Mouse (Mus musculus) hindbrain, embryonic 13.5 days (tissue): ENCODE data around the gene Pitpnb. TPM values are rescaled to one million over a fixed set of nuclear protein-coding genes. Genes with fewer than 3 reads are reported as not detected.
A peak's percentile ranks its signal among the peaks of the same experiment; 100 is the strongest.

ENCODE experiments used
- ATAC-seq: fragments of 200-750 bp; cut with Nextera tagmentation; 2 replicates; pipeline ENCODE4 v1.8.0; 2017; ENCODE audit warnings: moderate TSS enrichment; ENCODE audit not compliant: low FRiP score
- H3K27ac ChIP-seq: fragments of 300-500 bp; sonication (generic); 2 replicates; pipeline ENCODE4 v1.5.1; 2015; ENCODE audit warnings: inconsistent platforms, mild to moderate bottlenecking, moderate library complexity
- H3K27me3 ChIP-seq: fragments of 300-500 bp; sonication (generic); 2 replicates; pipeline ENCODE4 v1.6.1; 2015; ENCODE audit warnings: mild to moderate bottlenecking, inconsistent platforms
- H3K36me3 ChIP-seq: fragments of 300-500 bp; sonication (generic); 2 replicates; pipeline ENCODE4 v1.6.1; 2015; ENCODE audit warnings: mild to moderate bottlenecking, inconsistent platforms
- H3K4me1 ChIP-seq: fragments of 300-500 bp; sonication (generic); replicated peaks from 2 replicates; pipeline ENCODE4 v1.6.1; 2015; ENCODE audit warnings: inconsistent platforms
- H3K4me2 ChIP-seq: fragments of 300-500 bp; sonication (generic); 2 replicates; pipeline ENCODE4 v1.6.1; 2015; ENCODE audit warnings: inconsistent platforms, mild to moderate bottlenecking, moderate library complexity
- H3K4me3 ChIP-seq: fragments of 300-500 bp; sonication (generic); 2 replicates; pipeline ENCODE4 v1.5.1; 2015; ENCODE audit warnings: mild to moderate bottlenecking, inconsistent platforms
- H3K9ac ChIP-seq: fragments of 300-500 bp; sonication (generic); 2 replicates; pipeline ENCODE4 v1.6.1; 2015; ENCODE audit warnings: mild to moderate bottlenecking, inconsistent platforms
- H3K9me3 ChIP-seq: fragments of 300-500 bp; sonication (generic); 2 replicates; pipeline ENCODE4 v1.6.1; 2016; ENCODE audit warnings: inconsistent platforms
- whole genome bisulfite sequencing: fragments of 180-500 bp; shearing (Covaris S2); methylation state at CpG from one replicate; pipeline ENCODE4 v1.1.7; 2015; 5-methylcytosine and 5-hydroxymethylcytosine counted together
- polyA plus RNA-seq: library from polyadenylated mRNA; unstranded; fragments of >200 nt; fragmentation: Nextera tagmentation; extraction: Ambion mirVana; gene quantifications from 2 replicates; pipeline ENCODE4 v1.2.1, GENCODE M21; 2015

Gene Pitpnb
- polyA plus RNA-seq, 1 experiment from 2014 or later = 96.8 TPM

GRCm38 (mm10) chr5:111313833-111314232 lies 16.7 kb upstream of the Pitpnb start:
- Histone ChIP-seq H3K4me1 (no peaks in the 10 kb centered on the region), H3K4me3 (no peak overlapping the region), H3K27ac (no peak overlapping the region), H3K4me2 (no peak overlapping the region), H3K9me3 (no peaks in the 10 kb centered on the region), H3K9ac (no peak overlapping the region), H3K27me3 (no peaks in the 10 kb centered on the region), H3K36me3 (no peaks in the 10 kb centered on the region)
- ATAC-seq = no peak
- 87% methylated on average over 9 of the region's 9 CpGs for WGBS

GRCm38 (mm10) chr5:111315061-111315460 lies 15.5 kb upstream of the Pitpnb start:
- Histone ChIP-seq H3K36me3 (no peaks in the 10 kb centered on the region), H3K4me3 (no peak overlapping the region), H3K27ac (no peak overlapping the region), H3K4me2 (no peak overlapping the region), H3K9ac (no peak overlapping the region), H3K9me3 (no peaks in the 10 kb centered on the region), H3K27me3 (no peaks in the 10 kb centered on the region), H3K4me1 (no peaks in the 10 kb centered on the region)
- no peak for ATAC-seq
- WGBS = 91% methylated on average over 6 of the region's 6 CpGs

GRCm38 (mm10) chr5:111317526-111317925 lies 13.0 kb upstream of the Pitpnb start:
- Histone ChIP-seq H3K27ac (no peak overlapping the region), H3K9ac (no peak overlapping the region), H3K4me2 (no peak overlapping the region), H3K4me3 (no peak overlapping the region), H3K4me1 (no peaks in the 10 kb centered on the region), H3K27me3 (no peaks in the 10 kb centered on the region), H3K36me3 (no peaks in the 10 kb centered on the region), H3K9me3 (no peaks in the 10 kb centered on the region)
- WGBS = 87% methylated on average over 3 of the region's 3 CpGs
- ATAC-seq = no peak

DNA sequence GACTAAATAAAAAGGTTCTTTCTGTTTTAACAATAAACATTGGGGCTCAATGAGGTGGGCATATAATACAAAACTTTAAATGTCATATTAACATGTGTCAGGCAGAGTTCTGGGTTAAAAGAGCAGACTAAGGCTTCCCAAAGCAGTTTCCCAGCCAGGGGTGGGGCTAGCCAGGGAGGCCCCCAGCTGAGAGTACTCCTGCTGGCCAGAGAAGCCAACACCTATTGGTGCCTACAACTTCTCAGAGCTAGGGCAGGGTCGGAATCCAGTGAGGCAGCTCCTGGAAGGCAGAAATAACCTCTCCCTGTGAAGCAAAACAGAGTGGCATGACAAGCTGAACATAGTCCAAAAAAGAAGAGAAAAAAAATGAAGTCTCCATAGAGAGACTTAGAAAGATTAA lies 11.6 kb upstream of the Pitpnb start:
- H3K4me2 ChIP-seq = no peak overlapping the region
- H3K27me3 ChIP-seq = no peaks in the 10 kb centered on the region
- H3K4me3 ChIP-seq = no peak overlapping the region
- ATAC-seq = no peak
- no peaks in the 10 kb centered on the region for H3K9me3 ChIP-seq
- WGBS = 85% methylated on average over 1 of the region's 1 CpGs
- H3K36me3 ChIP-seq = no peaks in the 10 kb centered on the region
- H3K4me1 ChIP-seq = no peaks in the 10 kb centered on the region
- no peak overlapping the region for H3K9ac ChIP-seq
- H3K27ac ChIP-seq = no peak overlapping the region

DNA sequence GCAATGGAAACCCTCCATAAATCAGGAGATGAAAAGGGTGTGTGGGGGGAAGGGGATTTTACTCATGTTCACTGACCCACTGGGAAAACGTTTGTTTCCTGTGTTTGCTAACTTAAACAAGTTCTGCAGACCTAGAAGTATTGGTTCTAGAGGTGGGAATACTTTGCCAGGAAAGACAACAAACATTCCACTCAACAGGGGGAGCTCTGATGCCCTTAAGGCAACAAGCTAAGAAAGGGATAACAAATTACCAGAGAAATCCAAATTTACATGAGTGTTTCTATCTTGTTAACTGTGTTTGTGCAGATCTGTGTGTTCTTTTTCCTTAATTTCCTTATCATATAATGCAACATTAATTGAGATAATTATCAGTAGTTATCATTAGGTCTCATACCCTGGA lies 4.8 kb upstream of the Pitpnb start:
- no peak overlapping the region for H3K4me3 ChIP-seq
- H3K27me3 ChIP-seq = no peaks in the 10 kb centered on the region
- no peak overlapping the region for H3K27ac ChIP-seq
- H3K36me3 ChIP-seq = no peaks in the 10 kb centered on the region
- H3K4me2 ChIP-seq = no peak overlapping the region
- no peak for ATAC-seq
- H3K9ac ChIP-seq = no peak overlapping the region
- WGBS = 24% methylated on average over 1 of the region's 1 CpGs
- peaks cover 6% of the 10 kb centered on the region for H3K4me1 ChIP-seq
- H3K9me3 ChIP-seq = no peaks in the 10 kb centered on the region

DNA sequence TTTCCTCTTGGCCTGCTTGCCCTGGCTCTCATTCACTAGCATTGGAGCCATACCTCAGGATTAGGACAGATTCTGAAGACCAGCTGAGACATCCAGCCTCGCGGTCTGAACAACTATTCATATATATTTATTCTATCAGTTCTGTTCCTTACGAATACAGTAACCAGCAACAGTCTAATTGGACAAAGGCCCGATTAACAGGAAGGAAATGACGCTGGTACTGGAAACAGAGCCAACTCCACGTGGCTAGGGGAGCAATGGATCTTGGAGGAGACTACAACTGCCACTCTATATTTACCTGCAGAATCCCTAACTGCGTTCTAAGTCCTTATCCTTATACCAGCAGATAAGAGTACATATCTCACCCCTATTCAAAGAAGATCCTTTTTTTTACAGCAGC lies 3.1 kb upstream of the Pitpnb start:
- H3K9ac ChIP-seq = no peak overlapping the region
- no peak overlapping the region for H3K4me3 ChIP-seq
- ATAC-seq = no peak
- H3K4me1 ChIP-seq = peaks cover 19% of the 10 kb centered on the region
- H3K27me3 ChIP-seq = no peaks in the 10 kb centered on the region
- no peak overlapping the region for H3K4me2 ChIP-seq
- 87% methylated on average over 7 of the region's 7 CpGs for WGBS
- no peaks in the 10 kb centered on the region for H3K9me3 ChIP-seq
- H3K36me3 ChIP-seq = no peaks in the 10 kb centered on the region
- H3K27ac ChIP-seq = no peak overlapping the region

DNA sequence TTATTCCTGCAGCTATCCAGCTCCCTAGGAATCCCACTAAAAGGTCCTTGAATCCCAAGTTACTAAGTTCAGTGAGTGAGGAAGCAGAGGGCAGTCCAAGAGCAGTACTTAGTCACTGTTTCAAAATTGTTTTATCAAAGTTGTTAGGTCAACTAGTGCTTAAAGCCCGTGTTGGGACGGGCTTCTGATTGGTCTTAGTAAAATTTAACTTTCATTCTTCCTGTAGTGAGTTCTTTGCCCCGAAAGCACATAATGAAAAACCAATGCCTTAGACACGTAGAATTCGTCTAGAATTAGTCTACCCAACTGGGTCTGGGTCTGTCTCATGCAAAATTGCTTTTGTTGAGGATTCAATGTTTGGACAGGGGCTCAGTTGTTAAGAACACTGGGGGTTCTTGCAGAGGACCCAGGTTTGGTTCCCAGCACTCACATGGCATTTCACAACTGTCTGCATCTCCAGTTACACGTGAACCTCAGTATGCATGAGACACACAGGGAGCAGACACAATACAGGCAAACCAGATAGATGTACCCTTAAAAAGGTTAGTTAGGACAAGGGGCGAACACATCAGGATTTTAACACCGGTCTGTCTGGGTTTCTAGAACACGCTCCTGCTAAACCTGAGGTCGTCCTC lies 664 bp upstream of the Pitpnb start:
- Histone ChIP-seq H3K4me3 (peak overlapping the region; percentile 93), H3K27me3 (no peaks in the 10 kb centered on the region), H3K27ac (peak overlapping the region; percentile 92), H3K9me3 (no peaks in the 10 kb centered on the region), H3K4me2 (peak overlapping the region; percentile 62), H3K4me1 (peaks cover 23% of the 10 kb centered on the region), H3K36me3 (peaks cover 10% of the 10 kb centered on the region), H3K9ac (peak overlapping the region; percentile 97)
- ATAC-seq = peak; percentile 54
- WGBS = 27% methylated on average over 10 of the region's 10 CpGs

DNA sequence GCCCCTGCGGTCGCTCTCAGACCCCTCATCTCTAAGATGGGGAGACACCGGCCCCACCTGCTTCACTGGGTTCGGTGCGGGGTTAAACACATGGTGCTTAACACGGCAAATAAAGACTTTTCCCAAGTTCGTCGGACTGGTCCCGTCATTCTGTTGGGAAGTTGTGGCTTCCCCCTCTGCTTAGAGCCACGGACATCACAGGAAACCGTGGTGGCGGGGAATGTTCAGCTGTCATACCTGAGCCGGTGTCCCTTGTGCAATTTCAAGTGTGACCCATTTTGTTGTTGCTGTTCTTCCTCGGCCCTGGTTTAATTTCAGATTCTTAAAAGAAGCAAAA lies 504 bp downstream of the Pitpnb start:
- peak; percentile 61; the same call in 1 of the 2 replicates for ATAC-seq
- Histone ChIP-seq H3K27ac (peak overlapping the region; percentile 91), H3K9me3 (no peaks in the 10 kb centered on the region), H3K27me3 (no peaks in the 10 kb centered on the region), H3K9ac (peak overlapping the region; percentile 97), H3K36me3 (peaks cover 13% of the 10 kb centered on the region), H3K4me2 (peak overlapping the region; percentile 86), H3K4me3 (peak overlapping the region; percentile 93), H3K4me1 (peaks cover 23% of the 10 kb centered on the region)
- WGBS = 2% methylated on average over 14 of the region's 14 CpGs

DNA sequence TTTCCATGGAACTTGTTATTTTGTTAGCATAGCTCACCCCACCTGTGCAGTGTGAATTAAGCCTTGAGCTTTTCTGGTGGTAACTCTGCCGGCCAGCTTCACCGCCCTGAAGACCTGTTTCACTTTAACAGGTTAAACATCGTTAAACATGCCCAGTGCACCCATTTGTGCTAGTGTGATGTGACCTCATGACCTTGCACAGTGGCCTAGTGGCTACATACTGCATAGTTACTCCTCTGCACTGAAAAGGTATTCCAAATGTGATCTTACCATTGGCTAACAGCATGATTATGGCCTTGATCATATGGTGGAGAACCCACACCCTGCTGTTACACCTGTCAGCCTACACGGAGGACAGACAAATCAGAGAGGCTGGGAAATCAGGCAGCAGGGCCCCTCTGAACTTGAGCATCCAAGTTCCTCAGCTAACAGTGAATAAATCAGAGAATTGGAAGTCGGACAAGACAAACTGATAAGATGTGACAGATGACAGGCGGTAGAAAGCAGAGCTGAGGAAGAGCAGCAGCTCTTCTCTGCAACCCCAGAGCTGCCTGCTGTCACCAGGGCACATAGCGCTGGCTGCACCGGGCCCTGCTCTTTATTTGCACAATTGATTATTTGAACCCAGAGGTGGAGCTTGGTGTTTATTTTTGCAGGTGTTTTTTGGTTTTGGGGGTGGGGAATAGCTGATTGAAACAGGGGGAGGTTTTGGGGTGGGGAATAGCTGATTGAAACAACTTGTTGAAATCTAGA lies 5.6 kb downstream of the Pitpnb start:
- WGBS = 94% methylated on average over 8 of the region's 8 CpGs
- Histone ChIP-seq H3K27ac (no peak overlapping the region), H3K4me3 (no peak overlapping the region), H3K4me1 (peaks cover 17% of the 10 kb centered on the region), H3K4me2 (no peak overlapping the region), H3K9me3 (no peaks in the 10 kb centered on the region), H3K36me3 (peaks cover 47% of the 10 kb centered on the region), H3K9ac (no peak overlapping the region), H3K27me3 (no peaks in the 10 kb centered on the region)
- no peak for ATAC-seq

- no peak overlapping the region for H3K9ac ChIP-seq
- H3K27ac ChIP-seq = no peak overlapping the region
- ATAC-seq = no peak
- H3K4me1 ChIP-seq = no peaks in the 10 kb centered on the region
- H3K36me3 ChIP-seq = peaks cover 75% of the 10 kb centered on the region
- H3K9me3 ChIP-seq = no peaks in the 10 kb centered on the region
- H3K27me3 ChIP-seq = no peaks in the 10 kb centered on the region
- H3K4me2 ChIP-seq = no peak overlapping the region
- no peak overlapping the region for H3K4me3 ChIP-seq
- WGBS = 55% methylated on average over 5 of the region's 5 CpGs
Measured at GRCm38 (mm10) chr5:111341609-111342008, 11.0 kb downstream of the Pitpnb start.

- no peak overlapping the region for H3K4me2 ChIP-seq
- no peak overlapping the region for H3K27ac ChIP-seq
- peaks cover 88% of the 10 kb centered on the region for H3K36me3 ChIP-seq
- no peak overlapping the region for H3K4me3 ChIP-seq
- WGBS = 92% methylated on average over 2 of the region's 2 CpGs
- H3K9ac ChIP-seq = no peak overlapping the region
- no peaks in the 10 kb centered on the region for H3K4me1 ChIP-seq
- no peak for ATAC-seq
- no peaks in the 10 kb centered on the region for H3K27me3 ChIP-seq
- H3K9me3 ChIP-seq = no peaks in the 10 kb centered on the region
Measured at GRCm38 (mm10) chr5:111344721-111345400, 14.3 kb downstream of the Pitpnb start.

DNA sequence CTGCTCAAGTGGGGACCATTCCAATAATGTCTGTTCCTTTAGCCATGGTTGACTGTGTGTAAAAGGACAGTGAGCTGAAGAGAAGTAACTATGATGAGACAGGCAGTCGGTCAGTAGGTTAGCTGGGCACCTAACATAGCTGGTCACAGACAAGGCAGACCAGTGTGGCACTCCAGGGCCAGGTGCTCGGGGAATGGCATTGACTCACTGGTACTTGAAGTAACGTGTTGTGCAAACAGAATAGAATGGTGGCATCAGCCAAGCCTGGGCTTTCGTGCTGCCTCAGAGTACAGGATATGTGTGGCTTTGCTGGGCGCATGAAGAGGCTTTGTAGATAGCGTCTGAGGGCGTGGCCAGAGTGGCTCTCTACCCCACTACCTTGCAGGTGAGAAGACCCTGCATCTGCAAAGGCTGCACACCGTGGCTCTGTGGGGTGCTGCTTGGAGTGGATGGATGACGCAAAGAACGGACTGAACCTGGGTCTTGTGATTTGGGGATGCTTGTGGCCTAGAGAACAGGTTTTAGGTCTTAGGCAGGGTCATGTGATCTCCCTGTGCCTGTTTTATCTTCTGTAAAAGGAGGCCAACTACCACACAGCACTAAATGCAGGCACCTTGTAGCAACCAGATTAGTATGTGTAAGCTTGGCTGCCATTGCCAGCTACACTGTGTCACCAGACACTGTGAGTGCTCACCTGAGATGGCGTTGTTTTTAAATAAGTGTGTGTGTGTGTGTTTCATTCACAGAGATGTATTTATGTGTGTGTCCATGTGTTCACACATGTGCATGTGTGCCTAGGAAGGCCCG lies 26.5 kb downstream of the Pitpnb start:
- Histone ChIP-seq H3K36me3 (peaks cover 61% of the 10 kb centered on the region), H3K9me3 (no peaks in the 10 kb centered on the region), H3K4me1 (no peaks in the 10 kb centered on the region), H3K9ac (no peak overlapping the region), H3K4me2 (no peak overlapping the region), H3K4me3 (no peak overlapping the region), H3K27ac (no peak overlapping the region), H3K27me3 (no peaks in the 10 kb centered on the region)
- ATAC-seq = no peak
- WGBS = 95% methylated on average over 12 of the region's 12 CpGs
